Mouse (Mus musculus) stomach, embryonic 15.5 days (tissue): ENCODE data around the gene Gfod1. TPM values are rescaled to one million over a fixed set of nuclear protein-coding genes. Genes with fewer than 3 reads are reported as not detected.

Experiments used
- ATAC-seq: fragments of 200-750 bp; cut with Nextera tagmentation; 2 replicates; pipeline ENCODE4 v1.8.0; 2017; ENCODE audit warnings: low read depth, moderate number of reproducible peaks, moderate TSS enrichment; ENCODE audit not compliant: insufficient read depth, low FRiP score
- H3K27ac ChIP-seq: fragments of 300-500 bp; sonication (generic); 2 replicates; pipeline ENCODE4 v1.5.1; 2015; ENCODE audit warnings: mild to moderate bottlenecking, inconsistent platforms
- H3K27me3 ChIP-seq: fragments of 300-500 bp; sonication (generic); replicated peaks from 2 replicates; pipeline ENCODE4 v1.6.1; 2015; ENCODE audit warnings: inconsistent platforms
- H3K36me3 ChIP-seq: fragments of 300-500 bp; sonication (generic); 2 replicates; pipeline ENCODE4 v1.6.1; 2015; ENCODE audit warnings: inconsistent platforms
- H3K4me1 ChIP-seq: fragments of 300-500 bp; sonication (generic); 2 replicates; pipeline ENCODE4 v1.6.1; 2015; ENCODE audit warnings: inconsistent platforms
- H3K4me2 ChIP-seq: fragments of 300-500 bp; sonication (generic); 2 replicates; pipeline ENCODE4 v1.6.1; 2015; ENCODE audit warnings: mild to moderate bottlenecking, inconsistent platforms
- H3K4me3 ChIP-seq: fragments of 300-500 bp; sonication (generic); replicated peaks from 2 replicates; pipeline ENCODE4 v1.5.1; 2015; ENCODE audit warnings: inconsistent platforms
- H3K9ac ChIP-seq: fragments of 300-500 bp; sonication (generic); 2 replicates; pipeline ENCODE4 v1.6.1; 2015; ENCODE audit warnings: inconsistent platforms
- H3K9me3 ChIP-seq: fragments of 300-500 bp; sonication (generic); 2 replicates; pipeline ENCODE4 v1.6.1; 2016; ENCODE audit warnings: inconsistent platforms
- WGBS: fragments of 180-500 bp; shearing (Covaris S2); methylation state at CpG from one replicate; pipeline ENCODE4 v1.1.7; 2015; 5-methylcytosine and 5-hydroxymethylcytosine counted together
- polyA plus RNA-seq: library from polyadenylated mRNA; unstranded; fragments of >200 nt; fragmentation: Nextera tagmentation; extraction: Ambion mirVana; gene quantifications from 2 replicates; pipeline ENCODE4 v1.2.1, GENCODE M21; 2015

Gfod1 gene
- polyA plus RNA-seq, 1 experiment from 2014 or later: 0.73 TPM

DNA sequence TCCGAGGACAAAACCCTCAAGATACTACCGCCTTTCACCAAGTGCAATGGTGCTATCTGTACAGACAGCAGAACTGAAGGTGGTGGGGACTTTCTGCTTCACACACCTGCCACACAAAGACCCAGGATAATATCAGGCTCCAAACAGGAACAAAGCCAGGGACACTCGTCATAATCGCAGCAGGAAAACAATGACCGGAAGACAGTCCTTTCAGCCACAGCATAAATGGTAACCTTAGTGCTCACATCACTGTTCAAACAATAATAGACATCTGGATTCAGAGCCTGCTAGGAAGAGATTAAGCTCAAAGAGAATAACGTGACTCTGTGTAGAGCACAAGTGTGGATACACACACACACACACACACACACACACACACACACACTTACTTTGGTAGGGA, 67.3 kb downstream of the Gfod1 start:
- Histone ChIP-seq H3K27ac (no peak overlapping the region), H3K4me3 (no peak overlapping the region), H3K27me3 (no peaks in the 10 kb centered on the region), H3K4me2 (no peak overlapping the region), H3K36me3 (no peaks in the 10 kb centered on the region), H3K9ac (no peak overlapping the region), H3K4me1 (peaks cover 11% of the 10 kb centered on the region; the same call in 1 of the 2 replicates), H3K9me3 (no peaks in the 10 kb centered on the region)
- ATAC-seq: no peak
- 58% methylated on average over 6 of the region's 6 CpGs for WGBS

DNA sequence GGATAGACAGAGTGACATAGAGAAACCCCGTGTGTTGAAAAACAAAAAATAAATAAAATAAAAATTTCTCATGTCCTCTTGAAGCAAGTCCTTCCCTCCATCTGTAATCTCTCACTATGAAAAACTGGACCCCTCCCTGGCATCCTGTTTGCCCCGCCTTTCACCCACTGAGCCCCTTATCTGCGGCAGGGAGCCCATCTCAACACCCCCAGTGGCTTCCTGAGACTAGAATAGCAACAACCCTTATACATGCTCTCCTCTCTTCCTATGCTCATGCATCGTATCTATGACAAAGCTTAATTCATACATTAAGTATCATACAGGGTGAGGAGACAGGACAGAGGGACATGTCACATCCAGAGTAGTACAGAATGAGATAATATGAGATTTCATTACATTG, 68.0 kb downstream of the Gfod1 start:
- Histone ChIP-seq H3K27me3 (no peaks in the 10 kb centered on the region), H3K27ac (no peak overlapping the region), H3K4me3 (no peak overlapping the region), H3K36me3 (no peaks in the 10 kb centered on the region), H3K9me3 (no peaks in the 10 kb centered on the region), H3K4me2 (no peak overlapping the region), H3K4me1 (peaks cover 13% of the 10 kb centered on the region; the same call in 1 of the 2 replicates), H3K9ac (no peak overlapping the region)
- no peak for ATAC-seq
- 54% methylated on average over 4 of the region's 4 CpGs for WGBS

- no peaks in the 10 kb centered on the region for H3K9me3 ChIP-seq
- ATAC-seq: peak; percentile 80
- no peak overlapping the region for H3K9ac ChIP-seq
- H3K4me3 ChIP-seq: no peak overlapping the region
- peaks cover 13% of the 10 kb centered on the region; the same call in 1 of the 2 replicates for H3K4me1 ChIP-seq
- H3K36me3 ChIP-seq: no peaks in the 10 kb centered on the region
- H3K27ac ChIP-seq: no peak overlapping the region
- H3K27me3 ChIP-seq: no peaks in the 10 kb centered on the region
- no peak overlapping the region for H3K4me2 ChIP-seq
- 51% methylated on average over 3 of the region's 3 CpGs for WGBS
These were observed 68.4 kb downstream of the Gfod1 start for GRCm38 (mm10) chr13:43235586-43235910.

DNA sequence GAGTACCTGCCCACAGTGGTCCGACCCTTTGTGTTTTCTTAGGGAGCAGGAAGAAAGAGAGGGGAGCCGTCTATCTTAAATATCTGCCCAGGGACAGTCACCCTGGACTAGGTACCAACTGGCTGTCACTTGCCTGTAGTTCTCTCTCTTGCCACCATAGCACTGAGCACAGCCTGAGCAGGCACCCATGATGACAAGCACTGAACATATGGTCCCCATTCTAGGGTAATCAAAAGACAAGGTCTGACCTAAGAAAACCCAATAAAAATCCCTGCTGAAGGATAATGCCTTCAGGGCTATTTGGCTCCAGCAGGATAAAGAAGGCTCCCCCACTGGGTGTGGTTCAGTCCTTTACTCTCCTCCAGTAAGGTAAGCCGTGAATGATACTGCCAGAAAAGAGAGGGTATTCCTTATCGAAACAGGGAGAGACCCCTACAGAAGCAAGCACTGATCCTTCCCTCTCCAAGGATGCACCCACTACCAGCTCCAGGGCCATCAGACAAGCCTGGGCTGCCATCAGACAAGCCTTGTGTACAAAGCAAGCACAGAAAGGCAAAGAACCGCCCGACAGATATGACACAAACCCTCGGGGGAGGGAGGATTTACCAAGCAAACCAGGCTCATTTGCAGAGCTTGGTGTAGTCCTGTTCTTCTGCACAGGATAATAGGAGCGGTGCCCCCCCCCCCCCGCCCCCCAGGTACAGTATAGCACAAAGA, 68.9 kb downstream of the Gfod1 start:
- no peak overlapping the region for H3K4me2 ChIP-seq
- no peak overlapping the region for H3K27ac ChIP-seq
- H3K36me3 ChIP-seq: no peaks in the 10 kb centered on the region
- no peak overlapping the region for H3K9ac ChIP-seq
- H3K4me1 ChIP-seq: peaks cover 13% of the 10 kb centered on the region; the same call in 1 of the 2 replicates
- no peaks in the 10 kb centered on the region for H3K27me3 ChIP-seq
- ATAC-seq: no peak
- no peaks in the 10 kb centered on the region for H3K9me3 ChIP-seq
- WGBS: 44% methylated on average over 9 of the region's 9 CpGs
- no peak overlapping the region for H3K4me3 ChIP-seq

- H3K4me3 ChIP-seq: no peak overlapping the region
- no peak for ATAC-seq
- no peak overlapping the region for H3K27ac ChIP-seq
- no peaks in the 10 kb centered on the region for H3K9me3 ChIP-seq
- H3K4me2 ChIP-seq: no peak overlapping the region
- 76% methylated on average over 4 of the region's 4 CpGs for WGBS
- H3K9ac ChIP-seq: no peak overlapping the region
- no peaks in the 10 kb centered on the region for H3K36me3 ChIP-seq
- peaks cover 15% of the 10 kb centered on the region; the same call in 1 of the 2 replicates for H3K4me1 ChIP-seq
- H3K27me3 ChIP-seq: no peaks in the 10 kb centered on the region
These were observed 70.6 kb downstream of the Gfod1 start for GRCm38 (mm10) chr13:43233331-43233730.

- Histone ChIP-seq H3K4me1 (peaks cover 15% of the 10 kb centered on the region; the same call in 1 of the 2 replicates), H3K4me3 (no peak overlapping the region), H3K4me2 (no peak overlapping the region), H3K27me3 (no peaks in the 10 kb centered on the region), H3K36me3 (no peaks in the 10 kb centered on the region), H3K9ac (no peak overlapping the region), H3K9me3 (no peaks in the 10 kb centered on the region), H3K27ac (peak overlapping the region; percentile 63)
- peak; percentile 12; the same call in 1 of the 2 replicates for ATAC-seq
- 20% methylated on average over 13 of the region's 13 CpGs for WGBS
These were observed 71.8 kb downstream of the Gfod1 start for GRCm38 (mm10) chr13:43231965-43232860.

DNA sequence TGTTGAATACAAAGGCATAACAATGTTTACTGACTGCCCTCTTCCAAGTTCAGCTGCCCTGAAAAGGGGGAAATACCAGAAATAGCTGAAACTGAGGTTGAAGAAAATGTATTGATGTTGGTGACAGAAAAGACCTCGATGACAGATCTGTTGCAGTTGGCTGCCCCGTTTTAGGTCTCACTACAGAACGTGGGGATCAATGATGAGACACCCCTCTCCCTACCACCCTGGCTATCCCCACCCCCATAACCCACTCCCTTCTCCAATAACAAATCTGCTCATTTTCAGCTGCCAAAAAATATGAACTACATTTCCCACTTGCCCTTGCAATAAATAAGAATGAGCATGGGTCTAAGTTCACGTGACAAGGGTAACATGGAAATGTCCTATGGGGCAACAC, 73.1 kb downstream of the Gfod1 start:
- Histone ChIP-seq H3K9ac (no peak overlapping the region), H3K4me1 (peaks cover 15% of the 10 kb centered on the region; the same call in 1 of the 2 replicates), H3K27ac (no peak overlapping the region), H3K36me3 (no peaks in the 10 kb centered on the region), H3K4me3 (no peak overlapping the region), H3K4me2 (no peak overlapping the region), H3K27me3 (no peaks in the 10 kb centered on the region), H3K9me3 (no peaks in the 10 kb centered on the region)
- no peak for ATAC-seq
- 46% methylated on average over 4 of the region's 4 CpGs for WGBS

GRCm38 (mm10) chr13:43230238-43230637, 73.7 kb downstream of the Gfod1 start:
- no peak overlapping the region for H3K9ac ChIP-seq
- H3K27me3 ChIP-seq: no peaks in the 10 kb centered on the region
- no peak overlapping the region for H3K27ac ChIP-seq
- ATAC-seq: no peak
- no peak overlapping the region for H3K4me3 ChIP-seq
- H3K36me3 ChIP-seq: no peaks in the 10 kb centered on the region
- no peak overlapping the region for H3K4me2 ChIP-seq
- 63% methylated on average over 6 of the region's 6 CpGs for WGBS
- H3K9me3 ChIP-seq: no peaks in the 10 kb centered on the region
- peaks cover 12% of the 10 kb centered on the region; the same call in 1 of the 2 replicates for H3K4me1 ChIP-seq

GRCm38 (mm10) chr13:43229767-43230166, 74.2 kb downstream of the Gfod1 start:
- Histone ChIP-seq H3K27ac (no peak overlapping the region), H3K9ac (no peak overlapping the region), H3K36me3 (no peaks in the 10 kb centered on the region), H3K4me2 (no peak overlapping the region), H3K9me3 (no peaks in the 10 kb centered on the region), H3K27me3 (no peaks in the 10 kb centered on the region), H3K4me1 (peaks cover 12% of the 10 kb centered on the region; the same call in 1 of the 2 replicates), H3K4me3 (no peak overlapping the region)
- ATAC-seq: peak; percentile 81; the same call in 1 of the 2 replicates
- 80% methylated on average over 3 of the region's 3 CpGs for WGBS

DNA sequence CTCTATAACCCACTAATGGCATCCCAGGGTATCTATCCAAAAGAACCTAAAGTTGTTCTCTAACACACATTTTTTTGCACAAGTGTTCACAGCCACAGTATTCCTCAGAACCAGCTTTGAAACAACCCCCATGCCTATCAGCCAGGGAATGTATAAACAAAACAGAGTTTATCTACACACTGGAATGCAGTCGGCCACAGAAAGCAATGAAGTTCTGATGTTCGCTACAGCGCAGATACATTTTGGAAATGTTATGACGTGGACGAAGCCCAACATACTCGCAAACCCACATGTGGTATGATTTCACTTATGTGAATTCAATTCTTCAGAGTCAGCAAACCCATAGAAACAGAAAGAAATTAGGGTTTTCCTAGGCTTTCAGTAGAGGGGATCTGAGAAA, 75.8 kb downstream of the Gfod1 start:
- Histone ChIP-seq H3K4me1 (peaks cover 12% of the 10 kb centered on the region; the same call in 1 of the 2 replicates), H3K9me3 (no peaks in the 10 kb centered on the region), H3K27ac (no peak overlapping the region), H3K9ac (no peak overlapping the region), H3K36me3 (no peaks in the 10 kb centered on the region), H3K4me2 (no peak overlapping the region), H3K27me3 (no peaks in the 10 kb centered on the region), H3K4me3 (no peak overlapping the region)
- 33% methylated on average over 6 of the region's 6 CpGs for WGBS
- ATAC-seq: no peak

DNA sequence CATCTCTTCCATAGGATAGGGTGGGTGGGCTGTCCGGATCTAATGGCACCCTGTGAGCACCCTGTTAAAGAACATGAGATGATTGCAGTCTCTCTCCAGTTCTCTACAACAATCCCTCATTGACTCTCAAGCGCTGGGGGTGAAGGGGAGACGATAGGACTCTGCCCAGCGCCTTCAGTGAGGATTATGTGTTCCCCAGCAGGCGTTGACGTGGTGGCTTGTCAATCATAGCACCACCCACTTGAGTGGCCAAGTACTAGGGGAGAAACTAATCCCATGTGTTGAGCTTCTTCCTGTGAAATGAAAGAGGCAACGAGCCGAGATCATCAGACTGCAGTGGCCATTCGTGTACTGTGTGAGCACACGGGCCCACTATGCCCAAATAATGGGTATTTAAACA, 77.9 kb downstream of the Gfod1 start:
- WGBS: 83% methylated on average over 10 of the region's 10 CpGs
- Histone ChIP-seq H3K4me2 (no peak overlapping the region), H3K36me3 (no peaks in the 10 kb centered on the region), H3K4me3 (no peak overlapping the region), H3K27ac (no peak overlapping the region), H3K27me3 (no peaks in the 10 kb centered on the region), H3K9me3 (no peaks in the 10 kb centered on the region), H3K4me1 (0 out of 2 replicates have a peak, but pooled peaks cover 3% of the 10 kb centered on the region), H3K9ac (no peak overlapping the region)
- ATAC-seq: no peak

DNA sequence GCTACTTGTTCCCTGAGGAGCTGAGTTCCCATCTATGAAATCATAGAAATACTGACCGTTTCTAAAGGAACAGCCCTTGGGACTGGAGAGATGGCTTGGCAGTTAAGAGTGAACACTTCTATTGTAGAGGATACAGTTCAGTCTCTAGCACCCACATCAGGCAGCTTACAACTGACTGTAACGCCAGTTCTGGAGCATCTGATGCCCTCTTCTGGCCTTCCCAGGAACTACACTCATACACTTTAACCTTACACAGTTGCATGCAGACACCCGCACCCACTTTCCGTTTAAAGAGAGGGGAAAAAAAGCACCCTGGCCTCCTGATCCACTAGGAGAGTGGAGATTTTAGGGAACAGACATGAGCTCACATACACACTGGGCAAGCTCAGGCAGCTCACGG, 78.8 kb downstream of the Gfod1 start:
- H3K36me3 ChIP-seq: no peaks in the 10 kb centered on the region
- ATAC-seq: no peak
- no peak overlapping the region for H3K9ac ChIP-seq
- no peak overlapping the region for H3K27ac ChIP-seq
- H3K27me3 ChIP-seq: no peaks in the 10 kb centered on the region
- no peaks in the 10 kb centered on the region for H3K9me3 ChIP-seq
- H3K4me3 ChIP-seq: no peak overlapping the region
- 76% methylated on average over 5 of the region's 5 CpGs for WGBS
- H3K4me2 ChIP-seq: no peak overlapping the region
- 0 out of 2 replicates have a peak, but pooled peaks cover 3% of the 10 kb centered on the region for H3K4me1 ChIP-seq
